Mouse (Mus musculus) right cerebral cortex, adult 2 months (tissue): ENCODE results near the gene Lcat.
A peak's percentile ranks its signal among the peaks of the same experiment; 100 is the strongest.

Source experiments
- DNase-seq, 2 experiments: peaks; one replicate each; pipeline ENCODE4 v3.0.0; 2021 to 2022; ENCODE audit warnings: low spot score in 2 of 2

The Lcat gene

GRCm38 (mm10) chr8:105949350-105949749 lies 6.2 kb upstream of the Lcat start:
- peak; percentile 58 to 65 for DNase-seq

- no peak for DNase-seq
These were observed 640 bp downstream of the Lcat start for GRCm38 (mm10) chr8:105942542-105942941.

GRCm38 (mm10) chr8:105942026-105942425 lies 1.2 kb downstream of the Lcat start:
- no peak for DNase-seq

- DNase-seq = peak; percentile 26 to 44
These were observed 4.9 kb downstream of the Lcat start, which contains the start of gene Psmb10 for GRCm38 (mm10) chr8:105938306-105938669. Gene Psmb10 (minus strand): TSS chr8:105938444.

- DNase-seq = peak; percentile 62 to 74
These were observed 5.5 kb downstream of the Lcat start for GRCm38 (mm10) chr8:105937496-105938305.

GRCm38 (mm10) chr8:105936866-105937475 lies 6.2 kb downstream of the Lcat start:
- peak; percentile 84 to 87 for DNase-seq

GRCm38 (mm10) chr8:105935863-105936603 lies 7.1 kb downstream of the Lcat start:
- no peak for DNase-seq

GRCm38 (mm10) chr8:105935105-105935504 lies 8.1 kb downstream of the Lcat start:
- DNase-seq = no peak

GRCm38 (mm10) chr8:105933762-105934161 lies 9.4 kb downstream of the Lcat start, which contains the start of gene Ctrl:
Gene Ctrl (minus strand): TSS chr8:105933862.
- DNase-seq = no peak

- DNase-seq = no peak
These were observed 10.7 kb downstream of the Lcat start for GRCm38 (mm10) chr8:105932525-105932924.

- peak; percentile 39 to 55 for DNase-seq
These were observed 11.9 kb downstream of the Lcat start for GRCm38 (mm10) chr8:105931271-105931670.

- peak; percentile 82 to 91 for DNase-seq
These were observed 12.6 kb downstream of the Lcat start for GRCm38 (mm10) chr8:105930602-105931001.

- peak; percentile 52 for DNase-seq
These were observed 18.1 kb downstream of the Lcat start for GRCm38 (mm10) chr8:105925123-105925522.

GRCm38 (mm10) chr8:105919390-105919789 lies 23.8 kb downstream of the Lcat start:
- DNase-seq = no peak

GRCm38 (mm10) chr8:105900941-105901616 lies 42.1 kb downstream of the Lcat start:
- no peak for DNase-seq

- DNase-seq = peak; percentile 90 to 91
These were observed 42.8 kb downstream of the Lcat start, which contains the start of gene Pskh1 for GRCm38 (mm10) chr8:105900180-105900940. Gene Pskh1 (plus strand): TSS chr8:105900441.

GRCm38 (mm10) chr8:105897801-105898480 lies 45.2 kb downstream of the Lcat start:
- DNase-seq = no peak

- peak; percentile 68 to 83 for DNase-seq
These were observed 49.8 kb downstream of the Lcat start, which contains the start of gene Nrn1l for GRCm38 (mm10) chr8:105893339-105893738. Gene Nrn1l (plus strand): TSS chr8:105893567.

GRCm38 (mm10) chr8:105892432-105892831 lies 50.8 kb downstream of the Lcat start:
- DNase-seq = peak in 1 of 2 experiments; percentile 60

GRCm38 (mm10) chr8:105890870-105891269 lies 52.3 kb downstream of the Lcat start:
- peak in 1 of 2 experiments; percentile 62 for DNase-seq
